Comparison of ENCODE assay signal across 25 mouse cellular contexts in the genomic region with DNA sequence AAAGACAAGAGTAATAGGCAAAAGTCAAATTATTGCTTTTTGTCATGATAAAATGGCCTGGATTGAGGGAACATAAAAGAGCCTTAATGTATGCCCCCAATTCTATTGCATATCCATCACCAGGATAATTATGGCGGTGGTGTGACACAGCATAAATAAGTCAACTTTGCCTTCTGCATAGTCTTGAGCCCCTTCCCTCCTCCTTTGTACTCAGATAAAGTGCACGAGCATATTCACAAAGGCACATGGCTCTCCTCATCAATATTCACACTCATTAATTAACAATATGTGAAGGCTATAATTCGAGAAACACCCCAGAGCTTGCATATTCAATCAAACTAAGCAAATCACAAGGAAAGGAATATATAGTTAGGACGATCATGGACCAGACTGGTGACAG.
DNase-seq lines count a peak whose midpoint lies in the region; ATAC-seq lines count a peak whose summit lies in the region.
"Had no signal": no experiment of that assay in that cellular context is flagged by ENCODE, and none has a peak within 500 bp of the region (broad histone marks: within the 10 kb centered on the region; RNA-seq: fewer than 3 reads in every experiment).

No protein-coding gene starts in this region.

- 37% methylated on average over 4 of the region's 4 CpGs for WGBS in forebrain, embryonic 12.5 days
- 55% methylated on average over 4 of the region's 4 CpGs for WGBS in forebrain, embryonic 11.5 days
- 37% methylated on average over 4 of the region's 4 CpGs for WGBS in hindbrain, embryonic 13.5 days
- 73% methylated on average over 4 of the region's 4 CpGs for WGBS in hindbrain, embryonic 10.5 days
- whole genome bisulfite sequencing in hindbrain, embryonic 15.5 days: 36% methylated on average over 4 of the region's 4 CpGs
- 39% methylated on average over 4 of the region's 4 CpGs for WGBS in midbrain, embryonic 14.5 days

- no peak overlapping the region for H3K4me3 ChIP-seq in forebrain, embryonic 12.5 days (replicated peaks)
- H3K4me3 ChIP-seq in forebrain, embryonic 11.5 days (ENCODE audit: low read depth, low read length): no peak overlapping the region
- no peak overlapping the region for H3K4me3 ChIP-seq in hindbrain, embryonic 13.5 days
- no peak overlapping the region for H3K4me3 ChIP-seq in hindbrain, embryonic 10.5 days
- no peak overlapping the region for H3K4me3 ChIP-seq in hindbrain, embryonic 15.5 days
- H3K4me3 ChIP-seq in midbrain, embryonic 14.5 days (replicated peaks; ENCODE audit: low read depth, low read length): no peak overlapping the region
- H3K4me3 ChIP-seq: embryonic facial prominence, embryonic 15.5 days; erythroblast, embryonic 14.5 days; forebrain, embryonic 10.5 days; heart, embryonic 10.5 days had no signal

- H3K9ac ChIP-seq in forebrain, embryonic 12.5 days: no peak overlapping the region
- H3K9ac ChIP-seq in forebrain, embryonic 11.5 days (ENCODE audit: low read length): no peak overlapping the region
- no peak overlapping the region for H3K9ac ChIP-seq in hindbrain, embryonic 13.5 days
- H3K9ac ChIP-seq in hindbrain, embryonic 15.5 days: no peak overlapping the region
- H3K9ac ChIP-seq in midbrain, embryonic 14.5 days (replicated peaks; ENCODE audit: low read length): no peak overlapping the region
- H3K9ac ChIP-seq: embryonic facial prominence, embryonic 15.5 days had no signal

- H3K4me1 ChIP-seq in forebrain, embryonic 12.5 days: peaks cover 21% of the 10 kb centered on the region
- H3K4me1 ChIP-seq in forebrain, embryonic 11.5 days (replicated peaks; ENCODE audit: control insufficient read depth, insufficient read depth, low read length): peaks cover 4% of the 10 kb centered on the region; the same call in 1 of the 2 replicates
- peaks cover 29% of the 10 kb centered on the region for H3K4me1 ChIP-seq in hindbrain, embryonic 13.5 days (replicated peaks)
- no peaks in the 10 kb centered on the region for H3K4me1 ChIP-seq in hindbrain, embryonic 10.5 days (replicated peaks)
- H3K4me1 ChIP-seq in hindbrain, embryonic 15.5 days (replicated peaks): peaks cover 25% of the 10 kb centered on the region
- H3K4me1 ChIP-seq in midbrain, embryonic 14.5 days (ENCODE audit: control insufficient read depth, insufficient read depth, low read length): peaks cover 20% of the 10 kb centered on the region
- H3K4me1 ChIP-seq: embryonic facial prominence, embryonic 15.5 days had no signal

- DNase-seq in forebrain, embryonic 11.5 days (ENCODE audit: low spot score): no peak
- no peak for DNase-seq in hindbrain, embryonic 10.5 days (ENCODE audit: low spot score)
- no peak for DNase-seq in midbrain, embryonic 14.5 days
- no peak for DNase-seq in adipocyte (ENCODE audit: low spot score)
- no peak for DNase-seq in layer of hippocampus, postnatal 36 days
- DNase-seq: adrenal gland, postnatal 10 days; B cell, adult 2 months; cerebellum, adult 2 months; cerebellum, postnatal 10 days; embryo, embryonic 11 days; gastrocnemius, postnatal 10 days; heart, adult 18-20 months; heart, postnatal 10 days; heart, postnatal 4 days had no signal

- no peak overlapping the region for H3K4me2 ChIP-seq in forebrain, embryonic 12.5 days
- no peak overlapping the region for H3K4me2 ChIP-seq in forebrain, embryonic 11.5 days (ENCODE audit: low read depth, low read length, severe bottlenecking)
- H3K4me2 ChIP-seq in hindbrain, embryonic 13.5 days: no peak overlapping the region
- H3K4me2 ChIP-seq in hindbrain, embryonic 15.5 days: no peak overlapping the region
- H3K4me2 ChIP-seq in midbrain, embryonic 14.5 days (ENCODE audit: low read length): peak overlapping the region; percentile 1; the same call in 1 of the 2 replicates
- H3K4me2 ChIP-seq: embryonic facial prominence, embryonic 15.5 days had no signal

- no peaks in the 10 kb centered on the region for H3K27me3 ChIP-seq in forebrain, embryonic 12.5 days
- no peaks in the 10 kb centered on the region for H3K27me3 ChIP-seq in forebrain, embryonic 11.5 days (ENCODE audit: control insufficient read depth, insufficient read depth, low read length)
- no peaks in the 10 kb centered on the region for H3K27me3 ChIP-seq in hindbrain, embryonic 13.5 days
- H3K27me3 ChIP-seq in hindbrain, embryonic 10.5 days (ENCODE audit: insufficient read depth, poor library complexity, severe bottlenecking): no peaks in the 10 kb centered on the region
- no peaks in the 10 kb centered on the region for H3K27me3 ChIP-seq in hindbrain, embryonic 15.5 days
- H3K27me3 ChIP-seq in midbrain, embryonic 14.5 days (ENCODE audit: control insufficient read depth, insufficient read depth, low read length): no peaks in the 10 kb centered on the region
- H3K27me3 ChIP-seq: embryonic facial prominence, embryonic 15.5 days had no signal

- H3K36me3 ChIP-seq in forebrain, embryonic 12.5 days (replicated peaks): peaks cover 4% of the 10 kb centered on the region; the same call in 1 of the 2 replicates
- no peaks in the 10 kb centered on the region for H3K36me3 ChIP-seq in forebrain, embryonic 11.5 days (ENCODE audit: control insufficient read depth, insufficient read depth, low read length)
- peaks cover 15% of the 10 kb centered on the region for H3K36me3 ChIP-seq in hindbrain, embryonic 13.5 days
- 0 out of 2 replicates have a peak, but pooled peaks cover 2% of the 10 kb centered on the region for H3K36me3 ChIP-seq in hindbrain, embryonic 10.5 days
- no peaks in the 10 kb centered on the region for H3K36me3 ChIP-seq in hindbrain, embryonic 15.5 days
- peaks cover 31% of the 10 kb centered on the region for H3K36me3 ChIP-seq in midbrain, embryonic 14.5 days (ENCODE audit: control insufficient read depth, insufficient read depth, low read length)
- H3K36me3 ChIP-seq: embryonic facial prominence, embryonic 15.5 days; G1E; heart, embryonic 10.5 days had no signal

- peak overlapping the region; percentile 36; the same call in 1 of the 2 replicates for H3K27ac ChIP-seq in forebrain, embryonic 12.5 days
- H3K27ac ChIP-seq in forebrain, embryonic 11.5 days (ENCODE audit: low read depth, low read length): no peak overlapping the region
- H3K27ac ChIP-seq in hindbrain, embryonic 13.5 days: peak overlapping the region; percentile 44; the same call in 1 of the 2 replicates
- no peak overlapping the region for H3K27ac ChIP-seq in hindbrain, embryonic 10.5 days
- 0 out of 2 replicates have a peak overlapping the region, but pooled peaks have one; percentile 34 for H3K27ac ChIP-seq in hindbrain, embryonic 15.5 days (replicated peaks)
- H3K27ac ChIP-seq in midbrain, embryonic 14.5 days (replicated peaks; ENCODE audit: low read depth, low read length): peak overlapping the region; percentile 62
- H3K27ac ChIP-seq: embryonic facial prominence, embryonic 15.5 days; forebrain, embryonic 10.5 days; heart, embryonic 10.5 days had no signal

- no peaks in the 10 kb centered on the region for H3K9me3 ChIP-seq in forebrain, embryonic 12.5 days
- H3K9me3 ChIP-seq in forebrain, embryonic 11.5 days (ENCODE audit: control insufficient read depth, low read length): no peaks in the 10 kb centered on the region
- no peaks in the 10 kb centered on the region for H3K9me3 ChIP-seq in hindbrain, embryonic 13.5 days
- no peaks in the 10 kb centered on the region for H3K9me3 ChIP-seq in hindbrain, embryonic 10.5 days
- no peaks in the 10 kb centered on the region for H3K9me3 ChIP-seq in hindbrain, embryonic 15.5 days
- H3K9me3 ChIP-seq in midbrain, embryonic 14.5 days (ENCODE audit: control insufficient read depth, low read length): no peaks in the 10 kb centered on the region
- H3K9me3 ChIP-seq: embryonic facial prominence, embryonic 15.5 days; forebrain, embryonic 10.5 days; heart, embryonic 10.5 days had no signal

- peak; percentile 68 for ATAC-seq in forebrain, embryonic 12.5 days (ENCODE audit: low FRiP score)
- no peak for ATAC-seq in forebrain, embryonic 11.5 days (replicated peaks; ENCODE audit: low FRiP score)
- no peak for ATAC-seq in hindbrain, embryonic 13.5 days (ENCODE audit: low FRiP score)
- no peak for ATAC-seq in hindbrain, embryonic 15.5 days (ENCODE audit: low FRiP score, low read depth)
- ATAC-seq in midbrain, embryonic 14.5 days (ENCODE audit: low FRiP score, low TSS enrichment): no peak
- ATAC-seq: CD4-positive, CD25-positive, alpha-beta regulatory T cell, adult 4 months; inflammation-experienced regulatory T-cells, adult 6 months; intestine, postnatal 0 days had no signal

Comparison
In these comparisons a context has a peak if more than half of its experiments do, and no peak if none do; other contexts are left out.
1. H3K27ac ChIP-seq: peak in forebrain, embryonic 12.5 days (single experiment), hindbrain, embryonic 13.5 days (single experiment), hindbrain, embryonic 15.5 days (single experiment) and midbrain, embryonic 14.5 days (single experiment); none in forebrain, embryonic 11.5 days (single experiment) and hindbrain, embryonic 10.5 days (single experiment).